Mouse (Mus musculus) cortical plate, adult 2 months (tissue): ENCODE measurements around the gene Ttll11.

Source experiments
- CTCF ChIP-seq: fragments of 200-500 bp; IDR thresholded peaks from 2 replicates; pipeline ENCODE4 v1.5.1; 2011; ENCODE audit warnings: mild to moderate bottlenecking, control low read depth, low read length; ENCODE audit not compliant: insufficient read depth; ENCODE audit errors: extremely low read depth
- POLR2A ChIP-seq: fragments of 200-500 bp; IDR thresholded peaks from 2 replicates; pipeline ENCODE4 v1.6.1; 2011; ENCODE audit warnings: mild to moderate bottlenecking, low read length, control low read depth; ENCODE audit not compliant: insufficient read depth; ENCODE audit errors: extremely low read depth

DNA sequence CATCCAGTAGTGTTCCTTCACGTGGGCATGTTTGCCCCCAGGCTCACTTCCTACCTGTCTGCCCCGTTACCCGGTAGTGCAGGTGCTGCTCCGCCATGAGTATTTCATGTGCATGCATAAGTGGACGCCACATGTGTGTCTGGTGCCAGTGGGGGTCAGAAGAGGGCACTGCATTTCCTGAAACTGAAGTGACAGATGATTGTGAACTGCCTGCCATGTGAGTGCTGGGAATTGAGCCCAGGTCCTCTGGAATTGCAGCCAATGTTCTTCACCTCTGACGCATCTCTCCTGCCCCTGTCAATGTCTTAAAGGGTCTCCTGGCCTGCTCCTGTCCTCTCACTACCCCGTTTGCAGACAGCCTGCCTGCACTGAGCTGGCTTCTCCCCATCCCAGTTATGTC is 277.7 kb downstream of the Ttll11 start:
- TF ChIP-seq CTCF (no peak), POLR2A (no peak)
